Mouse (Mus musculus) heart, embryonic 16.5 days (tissue): Measurements from ENCODE around the gene Vmn1r69. TPM values are rescaled to one million over a fixed set of nuclear protein-coding genes. Genes with fewer than 3 reads are reported as not detected.

ENCODE experiments used
- ATAC-seq: fragments of 200-750 bp; cut with Nextera tagmentation; replicated peaks from 2 replicates; pipeline ENCODE4 v1.8.0; 2017; ENCODE audit warnings: moderate number of reproducible peaks; ENCODE audit not compliant: insufficient read depth, low FRiP score; ENCODE audit errors: extremely low read depth
- H3K27ac ChIP-seq: fragments of 300-500 bp; sonication (generic); 2 replicates; pipeline ENCODE4 v1.5.1; 2014; ENCODE audit warnings: mild to moderate bottlenecking, low read length, control low read depth, moderate library complexity
- H3K27me3 ChIP-seq: fragments of 300-500 bp; sonication (generic); 2 replicates; pipeline ENCODE4 v1.6.1; 2014; ENCODE audit warnings: low read length, mixed read lengths; ENCODE audit not compliant: control insufficient read depth, insufficient read depth
- H3K36me3 ChIP-seq: fragments of 300-500 bp; sonication (generic); 2 replicates; pipeline ENCODE4 v1.6.1; 2014; ENCODE audit not compliant: control insufficient read depth, insufficient read depth
- H3K4me1 ChIP-seq: fragments of 300-500 bp; sonication (generic); 2 replicates; pipeline ENCODE4 v1.6.1; 2014; ENCODE audit warnings: low read length, mixed read lengths; ENCODE audit not compliant: control insufficient read depth, insufficient read depth
- H3K4me2 ChIP-seq: fragments of 300-500 bp; sonication (generic); 2 replicates; pipeline ENCODE4 v1.6.1; 2014; ENCODE audit warnings: low read depth, mild to moderate bottlenecking, control low read depth, low read length
- H3K4me3 ChIP-seq: fragments of 300-500 bp; sonication (generic); 2 replicates; pipeline ENCODE4 v1.5.1; 2014; ENCODE audit warnings: mild to moderate bottlenecking, control low read depth, low read length
- H3K9ac ChIP-seq: fragments of 300-500 bp; sonication (generic); 2 replicates; pipeline ENCODE4 v1.6.1; 2014; ENCODE audit warnings: low read length, control low read depth
- H3K9me3 ChIP-seq: fragments of 300-500 bp; sonication (generic); replicated peaks from 2 replicates; pipeline ENCODE4 v1.6.1; 2016; ENCODE audit warnings: low read length; ENCODE audit not compliant: control insufficient read depth
- WGBS: fragments of 180-500 bp; shearing (Covaris S2); extraction: QIAGEN DNeasy Blood & Tissue Kit; methylation state at CpG from one replicate; pipeline ENCODE4 v1.1.7; 2014; 5-methylcytosine and 5-hydroxymethylcytosine counted together
- polyA plus RNA-seq: library from polyadenylated mRNA; unstranded; fragments of >200 nt; fragmentation: Nextera tagmentation; extraction: Ambion mirVana; gene quantifications from 2 replicates; pipeline ENCODE4 v1.2.1, GENCODE M21; 2015

The Vmn1r69 gene
- polyA plus RNA-seq: not detected in 2 replicates

DNA sequence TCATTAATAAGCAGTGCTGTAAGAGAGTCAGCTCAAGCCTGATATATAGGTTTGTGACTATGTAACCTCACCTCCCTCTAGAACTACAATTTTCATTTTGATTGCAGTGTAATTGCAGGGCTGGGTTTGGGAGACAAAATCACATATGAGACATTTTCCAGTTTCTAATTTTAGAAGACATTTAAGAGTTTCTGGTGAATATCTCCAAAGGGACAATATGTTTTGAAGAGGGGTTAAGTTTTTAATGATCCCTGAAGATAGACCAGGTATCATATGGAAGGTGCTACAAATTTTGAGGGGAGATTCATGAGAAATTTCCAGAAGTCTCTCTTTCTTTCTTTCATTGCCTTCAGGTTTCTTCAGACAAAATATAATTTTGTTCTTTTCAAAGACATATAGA, at the start of gene Vmn1r69:
Vmn1r69 (minus strand) TSS at position 101 of the 400 bp plus-strand sequence.
- Histone ChIP-seq H3K27ac (no peak within 1 kb of the TSS), H3K27me3 (no peaks in the 10 kb centered on the region), H3K9me3 (peaks cover 7% of the 10 kb centered on the region; the same call in 1 of the 2 replicates), H3K4me2 (no peak within 1 kb of the TSS), H3K4me3 (no peak within 1 kb of the TSS), H3K4me1 (no peaks in the 10 kb centered on the region), H3K9ac (no peak within 1 kb of the TSS), H3K36me3 (no peaks in the 10 kb centered on the region)
- no peak for ATAC-seq

DNA sequence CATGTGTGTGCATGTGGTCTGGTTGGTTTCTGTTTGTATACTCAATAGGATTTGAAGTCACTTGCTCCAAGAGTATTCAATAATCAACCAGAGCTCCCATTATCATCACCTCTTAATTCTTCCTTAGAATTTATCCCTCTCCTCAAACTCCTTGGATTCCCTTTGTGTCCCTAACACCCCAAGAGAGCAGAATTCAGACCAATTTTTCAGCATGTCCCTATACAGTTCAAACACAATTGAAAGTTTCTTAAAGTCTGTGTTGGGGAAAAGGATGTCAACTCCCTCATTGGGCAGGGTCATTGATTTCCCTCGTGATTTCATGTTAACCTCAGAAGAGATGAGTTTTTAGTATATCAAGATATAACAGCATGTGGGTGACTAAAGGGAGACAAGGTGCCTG, 17.8 kb upstream of the Vmn1r69 start, which contains the start of gene Vmn1r70:
Vmn1r70 (plus strand) TSS at position 301 of the 400 bp plus-strand sequence.
- WGBS: 59% methylated on average over 1 of the region's 1 CpGs
- H3K9me3 ChIP-seq: peaks cover 17% of the 10 kb centered on the region
- H3K9ac ChIP-seq: no peak within 1 kb of the TSS
- H3K27me3 ChIP-seq: no peaks in the 10 kb centered on the region
- ATAC-seq: no peak
- H3K4me3 ChIP-seq: no peak within 1 kb of the TSS
- H3K36me3 ChIP-seq: no peaks in the 10 kb centered on the region
- H3K27ac ChIP-seq: no peak within 1 kb of the TSS
- H3K4me2 ChIP-seq: no peak within 1 kb of the TSS
- no peaks in the 10 kb centered on the region for H3K4me1 ChIP-seq

DNA sequence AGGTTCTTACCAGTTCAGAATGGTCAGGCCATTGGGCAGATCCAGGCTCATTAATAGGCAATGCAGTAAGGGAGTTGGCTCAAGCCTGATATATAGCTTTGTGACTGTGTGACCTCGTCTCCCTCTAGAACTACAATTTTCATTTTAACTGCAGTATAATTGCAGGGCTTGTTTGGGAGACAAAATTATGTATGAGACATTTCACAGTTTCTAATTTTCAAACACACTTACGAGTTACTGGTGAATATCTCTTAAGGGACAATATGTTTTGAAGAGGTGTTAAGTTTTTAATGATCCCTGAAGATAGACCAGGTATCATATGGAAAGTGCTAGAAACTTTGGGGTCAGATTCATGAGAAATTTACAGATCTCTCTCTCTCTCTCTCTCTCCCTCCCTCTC, 55.1 kb downstream of the Vmn1r69 start, which contains the start of gene Vmn1r68:
Vmn1r68 (minus strand) TSS at position 101 of the 400 bp plus-strand sequence.
- Histone ChIP-seq H3K27me3 (no peaks in the 10 kb centered on the region), H3K4me3 (no peak within 1 kb of the TSS), H3K36me3 (no peaks in the 10 kb centered on the region), H3K4me1 (no peaks in the 10 kb centered on the region), H3K9ac (no peak within 1 kb of the TSS), H3K4me2 (no peak within 1 kb of the TSS), H3K27ac (no peak within 1 kb of the TSS), H3K9me3 (peaks cover 8% of the 10 kb centered on the region; the same call in 1 of the 2 replicates)
- no peak for ATAC-seq
- WGBS: 57% methylated on average over 2 of the region's 2 CpGs

Other genes starting within 250 kb of the Vmn1r69 start
- not detected in 2 replicates for gene Vmn1r67, start 170.3 kb downstream of the Vmn1r69 start, polyA plus RNA-seq
- gene Zik1, start 118.3 kb downstream of the Vmn1r69 start, polyA plus RNA-seq: 4.8 and 5.2 TPM in 2 replicates
- not detected in 2 replicates for gene Vmn1r68, start 55.2 kb downstream of the Vmn1r69 start, polyA plus RNA-seq
- gene Vmn1r70, start 17.9 kb upstream of the Vmn1r69 start, polyA plus RNA-seq: not detected in 2 replicates
- gene Nlrp4b, start 74.1 kb upstream of the Vmn1r69 start, polyA plus RNA-seq: not detected in 2 replicates
- gene Vmn1r71, start 140.7 kb upstream of the Vmn1r69 start, polyA plus RNA-seq: not detected in 2 replicates